In the genomic region with DNA sequence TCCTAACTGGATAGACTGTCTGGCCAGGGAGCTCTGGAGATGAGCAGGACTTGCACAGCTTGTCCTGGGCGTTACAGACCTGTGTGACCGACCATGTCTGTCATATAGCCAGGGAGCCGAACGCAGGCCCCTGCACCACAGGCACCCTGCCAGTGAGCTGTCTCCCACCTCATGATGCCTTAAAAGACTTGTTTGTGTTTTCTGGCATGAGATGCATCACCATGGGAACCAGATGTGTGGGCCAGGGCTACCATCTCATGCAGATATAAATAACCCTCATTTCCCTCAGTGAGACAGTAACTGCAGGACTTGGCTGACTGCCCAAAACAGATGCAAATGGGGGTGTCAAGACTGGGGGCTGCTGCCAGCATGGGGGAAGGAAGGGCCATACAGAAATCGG, we compare ENCODE assay signal across 10 mouse cellular contexts. TPM values are rescaled to one million over a fixed set of nuclear protein-coding genes. Genes with fewer than 3 reads are reported as not detected.
DNase-seq lines count a peak whose midpoint lies in the region; ATAC-seq lines count a peak whose summit lies in the region.
"Had no signal": no experiment of that assay in that cellular context is flagged by ENCODE, and none has a peak within 500 bp of the region (broad histone marks: within the 10 kb centered on the region; RNA-seq: fewer than 3 reads in every experiment).

No protein-coding gene starts in this region.

- intact Hi-C loops in left cerebral cortex, postnatal 14 days (cut with DNase I), result no loop called here

- no peaks in the 10 kb centered on the region for H3K27me3 ChIP-seq in embryonic facial prominence, embryonic 14.5 days (replicated peaks; ENCODE audit: control insufficient read depth, insufficient read depth, low read length)
- no peaks in the 10 kb centered on the region for H3K27me3 ChIP-seq in embryonic facial prominence, embryonic 10.5 days (replicated peaks; ENCODE audit: low read depth, poor library complexity, severe bottlenecking)
- H3K27me3 ChIP-seq in midbrain, embryonic 14.5 days (ENCODE audit: control insufficient read depth, insufficient read depth, low read length), result no peaks in the 10 kb centered on the region
- no peaks in the 10 kb centered on the region for H3K27me3 ChIP-seq in midbrain, embryonic 10.5 days (ENCODE audit: low read depth, poor library complexity, severe bottlenecking)

- peak; percentile 56 for DNase-seq in embryonic facial prominence, embryonic 14.5 days (ENCODE audit: low spot score)
- no peak for DNase-seq in embryonic facial prominence, embryonic 10.5 days (ENCODE audit: low spot score)
- DNase-seq in midbrain, embryonic 14.5 days, result peak; percentile 68
- no peak for DNase-seq in midbrain, embryonic 10.5 days (ENCODE audit: low spot score)
- peak; percentile 83 to 88 for DNase-seq in left cerebral cortex, postnatal 14 days (ENCODE audit: low spot score in 2 of 2)
- DNase-seq in telencephalon, adult 2 months (ENCODE audit: low read depth, low spot score), result peak; percentile 81
- DNase-seq in ovary, adult 18-20 months (ENCODE audit: low spot score), result no peak
- DNase-seq in kidney, postnatal 25 days, result no peak
- DNase-seq: gastrocnemius, postnatal 36 days had no signal

- H3K9ac ChIP-seq in embryonic facial prominence, embryonic 14.5 days (ENCODE audit: low read depth, low read length), result no peak overlapping the region
- no peak overlapping the region for H3K9ac ChIP-seq in midbrain, embryonic 14.5 days (replicated peaks; ENCODE audit: low read length)

- H3K4me2 ChIP-seq in embryonic facial prominence, embryonic 14.5 days (ENCODE audit: low read depth, low read length), result no peak overlapping the region
- H3K4me2 ChIP-seq in midbrain, embryonic 14.5 days (ENCODE audit: low read length), result no peak overlapping the region

- H3K27ac ChIP-seq in embryonic facial prominence, embryonic 14.5 days (replicated peaks; ENCODE audit: low read depth, low read length), result no peak overlapping the region
- H3K27ac ChIP-seq in embryonic facial prominence, embryonic 10.5 days (replicated peaks), result no peak overlapping the region
- H3K27ac ChIP-seq in midbrain, embryonic 14.5 days (replicated peaks; ENCODE audit: low read depth, low read length), result 0 out of 2 replicates have a peak overlapping the region, but pooled peaks have one; percentile 32
- no peak overlapping the region for H3K27ac ChIP-seq in midbrain, embryonic 10.5 days (replicated peaks)

- H3K36me3 ChIP-seq in embryonic facial prominence, embryonic 14.5 days (ENCODE audit: control insufficient read depth, insufficient read depth, low read length), result peaks cover 93% of the 10 kb centered on the region
- H3K36me3 ChIP-seq in embryonic facial prominence, embryonic 10.5 days (replicated peaks), result peaks cover 98% of the 10 kb centered on the region
- peaks cover 95% of the 10 kb centered on the region for H3K36me3 ChIP-seq in midbrain, embryonic 14.5 days (ENCODE audit: control insufficient read depth, insufficient read depth, low read length)
- H3K36me3 ChIP-seq in midbrain, embryonic 10.5 days, result peaks cover 94% of the 10 kb centered on the region

- H3K9me3 ChIP-seq in embryonic facial prominence, embryonic 14.5 days (ENCODE audit: control insufficient read depth, low read length), result 0 out of 2 replicates have a peak, but pooled peaks cover 5% of the 10 kb centered on the region
- H3K9me3 ChIP-seq in embryonic facial prominence, embryonic 10.5 days, result peaks cover 8% of the 10 kb centered on the region; the same call in 1 of the 2 replicates
- H3K9me3 ChIP-seq in midbrain, embryonic 14.5 days (ENCODE audit: control insufficient read depth, low read length), result no peaks in the 10 kb centered on the region
- peaks cover 3% of the 10 kb centered on the region; the same call in 1 of the 2 replicates for H3K9me3 ChIP-seq in midbrain, embryonic 10.5 days (replicated peaks)

- no peaks in the 10 kb centered on the region for H3K4me1 ChIP-seq in embryonic facial prominence, embryonic 14.5 days (ENCODE audit: control insufficient read depth, insufficient read depth, low read length)
- no peaks in the 10 kb centered on the region for H3K4me1 ChIP-seq in embryonic facial prominence, embryonic 10.5 days
- no peaks in the 10 kb centered on the region for H3K4me1 ChIP-seq in midbrain, embryonic 14.5 days (ENCODE audit: control insufficient read depth, insufficient read depth, low read length)
- H3K4me1 ChIP-seq in midbrain, embryonic 10.5 days, result 0 out of 2 replicates have a peak, but pooled peaks cover 2% of the 10 kb centered on the region

- no peak overlapping the region for H3K4me3 ChIP-seq in embryonic facial prominence, embryonic 14.5 days (ENCODE audit: low read depth, low read length)
- no peak overlapping the region for H3K4me3 ChIP-seq in embryonic facial prominence, embryonic 10.5 days
- no peak overlapping the region for H3K4me3 ChIP-seq in midbrain, embryonic 14.5 days (replicated peaks; ENCODE audit: low read depth, low read length)
- no peak overlapping the region for H3K4me3 ChIP-seq in midbrain, embryonic 10.5 days

- WGBS in embryonic facial prominence, embryonic 14.5 days, result 48% methylated on average over 5 of the region's 5 CpGs
- 91% methylated on average over 5 of the region's 5 CpGs for WGBS in embryonic facial prominence, embryonic 10.5 days
- 56% methylated on average over 5 of the region's 5 CpGs for WGBS in midbrain, embryonic 14.5 days
- 90% methylated on average over 5 of the region's 5 CpGs for WGBS in midbrain, embryonic 10.5 days

- ATAC-seq in embryonic facial prominence, embryonic 14.5 days (ENCODE audit: low read depth), result 0 out of 2 replicates have a peak, but pooled peaks have one; percentile 39
- ATAC-seq in midbrain, embryonic 14.5 days (ENCODE audit: low FRiP score, low TSS enrichment), result peak; percentile 55; the same call in 1 of the 2 replicates

RNA-seq across cellular contexts. Expression of gene Clip2, which starts 40.1 kb away (rescaled TPM):
- polyA plus RNA-seq in embryonic facial prominence, embryonic 14.5 days (2014; fragmentation: Nextera tagmentation; extraction: Ambion mirVana), result 4.1 and 4.7 TPM in 2 replicates
- polyA plus RNA-seq in embryonic facial prominence, embryonic 10.5 days (2016; fragmentation: Nextera tagmentation; extraction: Ambion mirVana), result 5.8 and 6.8 TPM in 2 replicates
- 18.2 and 19.3 TPM in 2 replicates for polyA plus RNA-seq in midbrain, embryonic 14.5 days (2014; fragmentation: Nextera tagmentation; extraction: Ambion mirVana)
- polyA plus RNA-seq in midbrain, embryonic 10.5 days (2016; fragmentation: Nextera tagmentation; extraction: Ambion mirVana), result 4.6 and 6.2 TPM in 2 replicates
- total RNA-seq in left cerebral cortex, postnatal 14 days (2021), result 100 to 1,000 TPM; 113 to 116 TPM

RNA-seq across cellular contexts. Expression of gene Syna, which starts 47.9 kb away (rescaled TPM):
- 0.09 and 0.24 TPM in 2 replicates for polyA plus RNA-seq in embryonic facial prominence, embryonic 14.5 days (2014; fragmentation: Nextera tagmentation; extraction: Ambion mirVana)
- 0.10 TPM in 1 of 2 replicates, not detected in the other for polyA plus RNA-seq in embryonic facial prominence, embryonic 10.5 days (2016; fragmentation: Nextera tagmentation; extraction: Ambion mirVana)
- polyA plus RNA-seq in midbrain, embryonic 14.5 days (2014; fragmentation: Nextera tagmentation; extraction: Ambion mirVana), result 0.11 and 0.24 TPM in 2 replicates
- polyA plus RNA-seq in midbrain, embryonic 10.5 days (2016; fragmentation: Nextera tagmentation; extraction: Ambion mirVana), result 0.09 TPM in 2 replicates
- total RNA-seq in left cerebral cortex, postnatal 14 days (2021), result under 1 TPM in 1 of 2 experiments, not detected in 1; 0.32 TPM
- total RNA-seq: gastrocnemius, postnatal 36 days; megakaryocyte-erythroid progenitor cell, adult 5-6 weeks had no signal

RNA-seq across cellular contexts. Expression of gene Gtf2ird1, which starts 55.6 kb away (rescaled TPM):
- 80.3 and 91.2 TPM in 2 replicates for polyA plus RNA-seq in embryonic facial prominence, embryonic 14.5 days (2014; fragmentation: Nextera tagmentation; extraction: Ambion mirVana)
- polyA plus RNA-seq in embryonic facial prominence, embryonic 10.5 days (2016; fragmentation: Nextera tagmentation; extraction: Ambion mirVana), result 114 and 122 TPM in 2 replicates
- polyA plus RNA-seq in midbrain, embryonic 14.5 days (2014; fragmentation: Nextera tagmentation; extraction: Ambion mirVana), result 75.1 and 75.5 TPM in 2 replicates
- polyA plus RNA-seq in midbrain, embryonic 10.5 days (2016; fragmentation: Nextera tagmentation; extraction: Ambion mirVana), result 96.4 and 109 TPM in 2 replicates
- total RNA-seq in left cerebral cortex, postnatal 14 days (2021), result 10 to 100 TPM; 36.4 to 43.8 TPM

Comparison
In these comparisons a context has a peak if more than half of its experiments do, and no peak if none do; other contexts are left out.
1. DNase-seq: peak in embryonic facial prominence, embryonic 14.5 days (single experiment), midbrain, embryonic 14.5 days (single experiment), left cerebral cortex, postnatal 14 days (2 of 2) and telencephalon, adult 2 months (single experiment); none in embryonic facial prominence, embryonic 10.5 days (single experiment), midbrain, embryonic 10.5 days (single experiment), ovary, adult 18-20 months (single experiment) and kidney, postnatal 25 days (0 of 2).